Mouse (Mus musculus): ENCODE data around the gene Znrd1. TPM values are rescaled to one million over a fixed set of nuclear protein-coding genes. Genes with fewer than 3 reads are reported as not detected.

Znrd1 gene
- total RNA-seq, 2 experiments from 2014 or later = 29.8 to 34.5 TPM

- DNase-seq (ENCODE audit: low spot score in 2 of 2) = no peak
- intact Hi-C loops (cut with DNase I) = no loop called here
Observed at GRCm38 (mm10) chr17:36938056-36938455, 20.3 kb downstream of the Znrd1 start.

GRCm38 (mm10) chr17:36931806-36932205 is 26.6 kb downstream of the Znrd1 start:
- intact Hi-C loops (cut with DNase I) = no loop called here
- DNase-seq (ENCODE audit: low spot score in 2 of 2) = no peak

GRCm38 (mm10) chr17:36931130-36931529 is 27.2 kb downstream of the Znrd1 start:
- intact Hi-C loops (cut with DNase I) = no loop called here
- DNase-seq (ENCODE audit: low spot score in 2 of 2) = peak in 1 of 2 experiments; percentile 76

GRCm38 (mm10) chr17:36930233-36930632 is 28.1 kb downstream of the Znrd1 start:
- intact Hi-C loops (cut with DNase I) = no loop called here
- peak in 1 of 2 experiments; percentile 27 for DNase-seq (ENCODE audit: low spot score in 2 of 2)

GRCm38 (mm10) chr17:36929236-36929932 is 29.0 kb downstream of the Znrd1 start:
- intact Hi-C loops (cut with DNase I) = no loop called here
- peak in 1 of 2 experiments; percentile 62 for DNase-seq (ENCODE audit: low spot score in 2 of 2)

- DNase-seq (ENCODE audit: low spot score in 2 of 2) = no peak
- intact Hi-C loops (cut with DNase I) = no loop called here
Observed at GRCm38 (mm10) chr17:36927496-36928120, 30.8 kb downstream of the Znrd1 start.

GRCm38 (mm10) chr17:36923491-36923890 is 34.9 kb downstream of the Znrd1 start:
- no peak for DNase-seq (ENCODE audit: low spot score in 2 of 2)
- intact Hi-C loops (cut with DNase I) = no loop called here

GRCm38 (mm10) chr17:36922715-36923114 is 35.6 kb downstream of the Znrd1 start:
- DNase-seq (ENCODE audit: low spot score in 2 of 2) = no peak
- intact Hi-C loops (cut with DNase I) = no loop called here

- intact Hi-C loops (cut with DNase I) = no loop called here
- no peak for DNase-seq (ENCODE audit: low spot score in 2 of 2)
Observed at GRCm38 (mm10) chr17:36920239-36920638, 38.1 kb downstream of the Znrd1 start.

- peak; percentile 60 to 62 for DNase-seq (ENCODE audit: low spot score in 2 of 2)
- intact Hi-C loops (cut with DNase I) = loop anchor here (1.0 to 2.0 kb wide), 2 partner anchors 22 to 132 kb away; no protein-coding TSS in a partner anchor
Observed at GRCm38 (mm10) chr17:36915076-36915475, 43.3 kb downstream of the Znrd1 start.

- peak; percentile 76 to 83 for DNase-seq (ENCODE audit: low spot score in 2 of 2)
Observed at GRCm38 (mm10) chr17:36914108-36914507, 44.3 kb downstream of the Znrd1 start.

GRCm38 (mm10) chr17:36912031-36912430 is 46.3 kb downstream of the Znrd1 start:
- intact Hi-C loops (cut with DNase I) = loop anchor here (5.0 kb wide), 1 partner anchor 85 kb away; no protein-coding TSS in a partner anchor
- no peak for DNase-seq (ENCODE audit: low spot score in 2 of 2)

More at GRCm38 (mm10) chr17:36914108-36914507, 44.3 kb downstream of the Znrd1 start:
- intact Hi-C loops (cut with DNase I) = loop anchor here (2.0 to 5.0 kb wide), 2 partner anchors 21 to 83 kb away; no protein-coding TSS in a partner anchor

- DNase-seq (ENCODE audit: low spot score in 2 of 2) = no peak
- intact Hi-C loops (cut with DNase I) = loop anchor here (5.0 kb wide), 1 partner anchor 87 kb away; no protein-coding TSS in a partner anchor
Observed at GRCm38 (mm10) chr17:36909802-36910201, 48.6 kb downstream of the Znrd1 start.

GRCm38 (mm10) chr17:36908235-36908634 is 50.1 kb downstream of the Znrd1 start:
- no peak for DNase-seq (ENCODE audit: low spot score in 2 of 2)
- intact Hi-C loops (cut with DNase I) = no loop called here

Other genes starting within 250 kb of the Znrd1 start
- not detected for gene H2-M10.5, start 185.6 kb downstream of the Znrd1 start, total RNA-seq (2021)
- not detected for gene H2-M10.6, start 146.4 kb downstream of the Znrd1 start, total RNA-seq (2021)
- 10 to 100 TPM; 21.0 to 23.1 TPM for gene Trim26, start 121.4 kb downstream of the Znrd1 start, total RNA-seq (2021)
- not detected for gene Trim15, start 91.3 kb downstream of the Znrd1 start, total RNA-seq (2021)
- gene Trim10, start 89.0 kb downstream of the Znrd1 start, total RNA-seq (2021) = not detected
- not detected for gene Trim40, start 68.4 kb downstream of the Znrd1 start, total RNA-seq (2021)
- gene Trim31, start 60.4 kb downstream of the Znrd1 start, total RNA-seq (2021) = not detected
- 1 to 10 TPM; 5.4 to 7.4 TPM for gene Rnf39, start 15.6 kb downstream of the Znrd1 start, total RNA-seq (2021)
- 100 to 1,000 TPM; 119 to 132 TPM for gene Ppp1r11, start 6.8 kb downstream of the Znrd1 start, total RNA-seq (2021)
- gene Znrd1as, start within 50 bp of the Znrd1 start, total RNA-seq (2021) = 1 to 10 TPM; 5.0 to 5.2 TPM
- gene 2410137M14Rik, start 22.7 kb upstream of the Znrd1 start, total RNA-seq (2021) = under 1 TPM in 1 of 2 experiments, not detected in 1; 0.66 TPM
- gene H2-M5, start 31.0 kb upstream of the Znrd1 start, total RNA-seq (2021) = 1 to 10 TPM; 1.6 to 1.7 TPM
- 10 to 100 TPM; 14.5 to 17.6 TPM for gene Zfp57, start 42.6 kb upstream of the Znrd1 start, total RNA-seq (2021)
- 10 to 100 TPM; 51.6 to 68.2 TPM for gene Mog, start 64.8 kb upstream of the Znrd1 start, total RNA-seq (2021)
- 100 to 1,000 TPM; 670 to 698 TPM for gene Gabbr1, start 87.4 kb upstream of the Znrd1 start, total RNA-seq (2021)
- gene Olfr90, start 129.9 kb upstream of the Znrd1 start, total RNA-seq (2021) = not detected
- not detected for gene Olfr91, start 139.7 kb upstream of the Znrd1 start, total RNA-seq (2021)
- not detected for gene Olfr92, start 161.5 kb upstream of the Znrd1 start, total RNA-seq (2021)
- not detected for gene Olfr93, start 202.9 kb upstream of the Znrd1 start, total RNA-seq (2021)
- gene Ubd, start 235.3 kb upstream of the Znrd1 start, total RNA-seq (2021) = not detected
- not detected for gene Olfr94, start 242.4 kb upstream of the Znrd1 start, total RNA-seq (2021)

All from left cerebral cortex, postnatal 25 days (tissue).